Mouse (Mus musculus): ENCODE measurements around the gene Cic.

The Cic gene

DNA sequence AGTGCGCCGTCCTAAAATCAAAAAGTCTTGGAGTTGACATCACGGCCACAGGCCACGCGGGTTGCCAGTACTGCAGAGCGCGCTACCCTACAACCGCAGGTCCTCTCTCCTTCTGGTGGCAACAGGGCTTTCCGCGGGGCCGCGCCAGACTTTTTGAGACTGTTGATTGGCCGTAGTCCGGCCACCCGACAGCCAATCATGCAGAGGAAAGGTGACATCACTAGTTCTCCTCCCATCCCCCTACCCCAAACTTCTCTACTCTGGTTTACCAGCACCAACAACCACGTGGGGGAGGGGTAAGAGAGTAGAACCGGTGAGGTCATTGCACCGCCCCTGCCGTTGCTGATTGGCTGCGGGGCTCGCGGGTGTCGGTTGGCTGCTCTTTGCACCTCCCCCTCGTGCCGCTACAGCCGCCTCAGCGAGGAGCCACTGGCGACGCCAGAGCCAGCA is at the start of gene Cic:
Cic (plus strand) TSS at position 404 of the 450 bp plus-strand sequence.
- peak; percentile 100 for DNase-seq (ENCODE audit: low read depth, low spot score)

DNA sequence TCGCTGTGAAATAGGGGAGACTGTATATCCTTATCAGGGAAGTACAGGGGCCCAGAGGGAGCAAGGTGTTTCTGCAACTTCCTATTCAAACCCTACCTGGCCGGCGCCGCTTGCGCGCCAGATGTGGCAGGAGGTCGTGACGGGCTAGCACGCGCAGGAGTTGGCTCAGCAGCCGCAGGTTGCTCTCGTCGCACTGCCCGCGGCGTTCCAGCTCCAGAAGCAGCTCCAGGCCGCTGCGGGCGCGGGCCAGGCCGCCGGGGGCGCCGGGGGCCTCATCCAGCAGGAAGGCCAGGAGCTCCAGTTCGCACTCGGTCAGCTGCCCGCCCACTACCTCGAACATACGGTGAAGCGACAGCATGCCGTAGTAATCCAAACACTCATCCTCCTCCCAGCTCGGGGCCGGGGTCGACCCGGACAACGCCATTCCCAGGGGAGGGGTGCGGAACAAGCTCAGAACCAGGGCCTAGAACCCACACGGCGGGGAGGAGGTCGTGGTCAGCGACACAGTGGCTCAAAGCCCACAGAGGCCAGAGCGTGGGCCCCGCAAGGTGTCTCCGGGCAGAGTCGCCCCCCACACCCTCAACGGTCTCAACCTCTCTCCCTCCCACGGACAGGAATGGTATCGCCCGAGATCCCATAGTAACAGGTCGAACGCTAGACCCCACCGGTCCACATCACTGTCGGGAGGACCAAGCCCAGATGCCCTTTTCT is 48.6 kb upstream of the Cic start:
- peak; percentile 69 for DNase-seq (ENCODE audit: low read depth, low spot score)

DNA sequence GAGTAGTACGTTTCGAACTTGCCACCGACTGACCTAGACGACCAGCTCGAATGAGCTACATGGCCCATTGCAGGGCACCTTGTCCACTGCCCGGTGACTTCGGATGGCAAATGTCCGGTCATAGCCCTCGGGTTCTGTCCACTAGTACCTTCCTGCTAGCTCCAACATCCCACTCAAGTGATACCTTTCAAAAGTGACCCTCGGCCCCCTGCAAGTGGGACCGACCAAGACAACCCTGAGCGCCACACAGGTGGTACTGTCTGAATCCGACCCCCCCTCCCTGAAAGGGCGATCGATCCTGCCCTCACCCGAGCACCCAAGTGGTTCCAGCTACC is 48.1 kb upstream of the Cic start:
- peak; percentile 14 for DNase-seq (ENCODE audit: low read depth, low spot score)

DNA sequence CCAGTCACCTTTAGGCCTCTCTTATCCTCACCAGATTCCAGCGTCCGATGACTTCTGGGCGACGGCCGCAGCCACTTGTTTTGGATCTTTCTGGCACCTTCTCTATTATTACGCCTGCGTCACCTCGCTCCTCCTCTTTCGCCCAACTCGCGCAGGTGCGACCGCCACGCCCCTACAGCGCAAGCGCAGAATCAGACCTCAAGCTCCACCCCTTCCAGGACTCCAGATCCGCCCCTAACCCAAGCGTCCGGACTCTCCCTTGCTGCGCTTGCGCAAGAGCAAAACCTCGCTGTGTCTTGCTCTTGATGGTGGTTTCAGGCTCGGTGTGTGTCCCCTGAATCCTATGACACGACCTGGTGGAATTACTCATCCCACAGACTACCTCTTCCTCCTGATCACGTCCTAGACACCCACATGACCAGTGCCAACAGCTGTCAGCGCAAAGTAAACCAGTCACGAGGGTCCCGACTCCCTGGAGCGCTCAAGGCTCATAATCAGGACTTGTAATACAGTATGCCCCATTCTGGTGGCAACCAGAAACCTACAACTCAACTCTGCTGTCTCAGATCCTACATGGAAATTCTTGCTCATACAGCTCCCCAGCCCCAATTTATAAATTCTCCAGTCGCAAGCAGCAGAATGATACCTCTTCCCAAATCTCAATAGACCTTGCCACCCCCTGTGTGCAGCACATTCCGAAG is 47.6 kb upstream of the Cic start:
- peak; percentile 96 for DNase-seq (ENCODE audit: low read depth, low spot score)

- DNase-seq (ENCODE audit: low read depth, low spot score): no peak
Observed at GRCm38 (mm10) chr7:25220457-25221101, 46.9 kb upstream of the Cic start, which contains the start of gene Dedd2. TSS of gene Dedd2 (minus strand) at chr7:25220615.

DNA sequence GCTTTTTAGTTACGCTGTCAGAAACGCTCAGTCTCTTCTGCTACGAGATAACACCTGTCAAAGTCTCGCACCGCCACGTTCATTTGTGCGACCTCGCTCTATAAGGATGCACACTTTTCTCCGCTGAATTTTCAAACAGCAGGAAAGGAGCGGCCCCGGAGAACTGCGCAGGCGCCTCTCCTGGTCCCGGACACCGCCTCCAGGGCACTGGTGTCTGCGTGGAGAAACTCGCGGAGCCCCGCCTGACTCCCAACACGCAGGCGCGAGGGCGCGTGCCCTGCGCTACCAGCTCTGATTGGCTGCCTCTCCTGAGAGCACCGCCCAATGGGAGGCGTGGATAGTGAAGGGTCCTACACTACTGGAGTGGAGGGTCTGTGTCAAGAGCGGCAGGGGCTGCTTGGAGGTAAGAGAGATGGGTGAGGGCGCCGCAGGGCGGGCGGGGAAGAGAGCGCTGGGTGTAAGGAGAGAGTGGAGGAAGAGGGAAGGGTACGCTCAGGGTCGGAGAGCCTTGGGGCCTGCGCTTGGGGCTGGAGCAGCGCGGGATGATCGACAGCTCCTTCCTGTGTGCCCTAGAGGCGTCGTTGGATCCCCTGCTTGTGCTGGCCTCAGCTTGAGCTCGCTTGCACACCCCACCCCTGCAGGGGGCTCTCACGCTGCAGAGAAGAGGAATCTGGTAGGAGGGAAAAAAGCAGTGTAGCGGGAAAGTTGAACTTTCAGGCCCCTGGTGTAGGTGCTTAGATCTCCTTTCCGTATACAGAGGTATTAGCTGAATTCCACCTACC is 46.2 kb upstream of the Cic start, which contains the start of gene Zfp526:
Zfp526 (plus strand) TSS at position 324 of the 782 bp plus-strand sequence.
- peak; percentile 98 for DNase-seq (ENCODE audit: low read depth, low spot score)

DNA sequence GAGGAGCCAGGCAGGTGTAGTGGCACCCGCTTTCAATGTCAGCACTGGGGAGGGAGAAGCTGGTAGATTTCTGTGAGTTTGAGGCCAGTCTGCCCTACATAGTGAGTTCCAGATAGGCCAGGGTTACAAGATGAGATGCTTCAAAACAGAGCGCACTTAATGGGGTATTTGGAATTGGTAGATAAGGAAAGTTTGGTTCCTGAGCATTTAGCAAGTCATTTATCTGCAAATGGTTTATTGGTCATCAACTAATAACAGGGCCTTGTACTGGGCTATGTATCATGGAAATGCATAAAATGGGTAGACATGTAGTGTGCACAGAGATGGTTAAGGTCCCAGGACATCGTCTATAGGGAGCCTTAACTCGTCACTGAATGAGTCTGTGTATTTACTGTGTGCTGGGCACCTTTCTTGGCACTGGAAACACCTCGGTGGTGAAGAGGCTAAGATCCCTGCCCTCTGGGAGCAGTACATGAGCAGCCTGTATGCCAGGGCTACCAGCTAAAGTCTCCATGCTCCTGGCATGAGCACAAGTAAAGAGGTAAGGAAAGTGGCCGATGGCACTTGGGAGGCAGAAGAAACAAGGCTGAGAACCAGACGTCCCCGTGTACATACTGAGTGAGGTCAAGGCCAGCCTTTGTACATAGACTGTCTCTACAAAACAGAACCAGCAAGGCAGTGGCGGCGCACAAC is 45.1 kb upstream of the Cic start:
- DNase-seq (ENCODE audit: low read depth, low spot score): no peak

DNA sequence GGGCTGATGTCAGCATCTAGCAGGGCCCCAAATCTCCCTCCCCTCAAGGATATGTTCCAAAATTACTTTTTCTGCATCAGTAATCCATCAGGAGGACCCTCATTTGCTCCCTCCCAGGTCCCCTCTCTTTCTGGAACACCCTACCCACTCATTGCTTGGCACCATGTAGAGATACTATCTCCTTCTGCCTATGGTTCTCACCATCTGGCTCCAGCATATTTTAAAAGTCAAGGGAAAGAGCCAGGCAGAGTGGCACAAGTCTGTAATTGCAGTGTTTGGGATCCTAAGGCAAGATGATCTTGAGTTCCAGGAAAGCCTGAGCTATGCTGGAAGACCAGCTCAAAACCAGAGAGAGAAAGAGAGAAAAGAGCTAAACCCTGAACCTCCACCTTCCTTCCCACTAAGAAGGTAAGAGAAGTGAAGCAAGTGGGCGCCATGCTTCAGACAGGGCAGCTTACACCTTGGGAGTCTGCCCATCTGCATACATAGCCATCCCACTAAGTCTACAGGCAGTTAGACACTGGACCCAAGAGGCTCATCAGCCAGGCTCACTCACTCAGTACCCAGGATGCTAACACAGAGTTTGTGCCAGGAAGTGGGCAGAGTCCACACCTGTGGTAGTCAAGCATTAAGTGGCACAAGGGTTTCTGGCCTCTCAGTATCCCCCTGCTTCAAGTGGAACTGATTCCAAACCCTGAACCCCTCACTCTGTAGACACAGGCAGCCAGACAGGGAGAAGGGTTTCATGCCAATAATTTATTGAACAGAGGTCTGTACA is 39.8 kb upstream of the Cic start:
- no peak for DNase-seq (ENCODE audit: low read depth, low spot score)

- DNase-seq (ENCODE audit: low read depth, low spot score): no peak
Observed at GRCm38 (mm10) chr7:25230690-25231285, 36.7 kb upstream of the Cic start.

DNA sequence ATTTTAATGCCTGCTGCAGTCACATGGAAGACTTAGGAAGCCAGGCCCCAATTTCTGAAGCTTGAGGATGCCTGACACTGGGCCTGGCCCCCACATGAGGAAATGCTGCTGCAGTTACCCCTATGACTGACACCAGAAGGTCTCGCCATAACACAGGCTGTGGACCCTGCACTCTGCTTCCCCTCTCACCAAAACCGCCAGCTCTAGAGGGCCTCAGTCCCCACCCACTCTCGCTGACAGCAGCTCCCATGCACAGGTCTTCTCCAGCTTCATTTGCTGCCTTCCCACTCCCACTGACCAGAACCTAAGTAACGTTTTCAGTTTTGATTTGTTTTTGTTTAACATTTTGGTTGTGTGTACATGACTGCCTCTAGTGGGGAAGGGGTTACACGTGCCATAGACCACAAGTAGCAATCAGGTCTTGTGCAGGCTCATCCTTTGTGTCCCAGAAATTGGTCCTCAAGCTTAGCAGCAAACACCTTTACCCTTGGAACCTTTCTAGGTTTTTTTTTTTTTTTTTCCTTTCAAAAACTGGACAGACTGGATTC is 35.3 kb upstream of the Cic start:
- no peak for DNase-seq (ENCODE audit: low read depth, low spot score)

- no peak for DNase-seq (ENCODE audit: low read depth, low spot score)
Observed at GRCm38 (mm10) chr7:25233061-25233460, 34.4 kb upstream of the Cic start.

DNA sequence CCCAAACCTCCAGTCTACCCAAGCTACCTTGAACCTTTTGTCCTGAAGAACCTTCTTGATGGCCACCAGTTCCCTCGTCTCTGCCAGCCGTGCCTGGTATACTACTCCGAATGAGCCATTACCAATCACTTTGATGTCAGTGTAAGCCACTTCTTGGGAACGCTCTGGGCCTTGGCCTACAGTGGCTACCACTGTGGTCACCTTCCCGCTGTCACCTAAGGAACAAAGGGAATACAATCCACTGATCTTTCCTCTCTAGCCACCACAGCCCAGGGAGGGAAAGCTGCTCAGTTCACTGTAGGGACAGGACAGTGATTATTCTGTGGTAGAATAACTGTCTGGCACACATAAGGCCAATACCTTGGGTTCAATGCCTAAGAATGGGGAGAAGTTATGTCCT is 32.0 kb upstream of the Cic start:
- DNase-seq (ENCODE audit: low read depth, low spot score): no peak

GRCm38 (mm10) chr7:25237249-25238014 is 30.1 kb upstream of the Cic start, which contains the start of gene Gsk3a:
TSS of gene Gsk3a (minus strand) at chr7:25237851.
- peak; percentile 95 for DNase-seq (ENCODE audit: low read depth, low spot score)

DNA sequence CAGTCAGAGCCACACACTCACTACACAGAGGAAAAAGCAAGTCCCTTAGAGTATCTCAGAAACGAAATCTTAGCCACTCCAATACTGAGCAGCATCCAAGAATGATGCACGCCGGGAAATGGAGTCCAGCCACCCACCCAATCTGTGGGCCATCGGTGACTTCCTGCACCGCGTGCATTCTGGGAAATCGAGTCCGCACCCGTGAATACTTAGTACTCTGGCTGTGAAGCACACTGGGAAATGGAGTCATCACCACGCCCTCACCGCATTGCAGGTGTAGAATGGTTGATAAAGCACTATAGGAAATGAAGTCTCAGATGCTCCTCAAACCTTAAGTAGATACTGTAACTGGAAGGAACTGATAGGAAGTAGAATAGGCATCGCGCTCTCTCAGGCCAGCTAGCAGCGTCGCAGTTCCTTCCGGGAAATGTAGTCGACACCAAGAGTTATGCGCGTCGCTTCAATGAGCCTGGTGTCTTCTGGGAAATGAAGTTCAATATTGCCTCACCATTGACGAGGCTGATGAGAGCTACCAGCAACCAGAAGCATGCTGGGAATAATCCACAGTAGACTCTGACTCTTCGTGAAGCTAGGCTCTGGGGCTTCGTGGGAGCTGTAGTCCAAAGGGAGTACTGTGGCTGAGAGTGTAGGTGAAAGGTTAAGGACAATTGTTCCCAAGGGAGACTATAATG is 29.3 kb upstream of the Cic start:
- DNase-seq (ENCODE audit: low read depth, low spot score): peak; percentile 95

GRCm38 (mm10) chr7:25238829-25239623 is 28.5 kb upstream of the Cic start:
- DNase-seq (ENCODE audit: low read depth, low spot score): peak; percentile 90

DNA sequence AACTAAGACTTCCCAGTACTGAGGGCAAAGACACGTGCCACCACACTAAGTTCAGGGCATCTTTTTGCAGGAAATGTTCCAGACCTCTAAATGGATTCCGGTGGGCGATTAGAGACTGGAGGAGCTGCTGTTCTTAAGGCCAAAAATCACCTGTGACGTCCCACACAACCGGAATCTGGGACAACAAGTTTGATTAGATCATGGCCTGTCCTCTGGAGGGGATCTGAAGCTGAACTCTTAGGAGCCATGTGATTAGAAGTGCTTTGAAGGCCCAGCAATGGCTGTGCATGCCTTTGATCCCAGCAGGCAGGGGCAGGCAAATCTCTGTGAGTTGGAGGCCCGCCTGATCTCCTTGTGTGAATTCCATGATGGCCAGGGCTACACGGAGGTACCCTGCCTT is 26.9 kb upstream of the Cic start:
- no peak for DNase-seq (ENCODE audit: low read depth, low spot score)

GRCm38 (mm10) chr7:25241062-25241461 is 26.4 kb upstream of the Cic start:
- peak; percentile 43 for DNase-seq (ENCODE audit: low read depth, low spot score)

Data from forelimb bud, embryonic 11.5 days (tissue).